Mouse (Mus musculus) left cerebral cortex, postnatal 10 days (tissue): Measurements from ENCODE around the gene Slc1a6. TPM values are rescaled to one million over a fixed set of nuclear protein-coding genes. Genes with fewer than 3 reads are reported as not detected.
"Not testable (repeated sequence)": the region's sequence is repeated elsewhere in the genome, so short reads cannot be mapped to it uniquely, and the experiment has no call there.

Experiments
- DNase-seq, 2 experiments: peaks; one replicate each; pipeline ENCODE4 v3.0.0; 2021 to 2022; ENCODE audit warnings: low spot score in 2 of 2, mixed read lengths in 1 of 2; ENCODE audit errors: extremely low spot score in 1 of 2
- intact Hi-C: fragments of 180-260 bp; cut with DNase I; formaldehyde crosslinking; loops from one replicate; pipeline ENCODE4 v1.15.1; 2025
- total RNA-seq, 2 experiments: library from RNA; stranded (reverse); gene quantifications; 2 replicates each; pipeline ENCODE4 v1.2.3; 2021

Slc1a6 gene
- 10 to 100 TPM; 17.3 to 18.4 TPM for total RNA-seq

- peak in 1 of 2 experiments; percentile 76 for DNase-seq
- intact Hi-C loops, result no loop called here
Observed at GRCm38 (mm10) chr10:78779981-78780651, at the start of gene Slc1a6. Slc1a6 (plus strand) TSS chr10:78780496.

- intact Hi-C loops, result loop anchor here (10.0 kb wide), 1 partner anchor 105 kb away; no protein-coding TSS in a partner anchor
- no peak for DNase-seq
Observed at GRCm38 (mm10) chr10:78739821-78740220, 40.5 kb upstream of the Slc1a6 start.

- DNase-seq, result no peak
- intact Hi-C loops, result loop anchor here (10.0 kb wide), 1 partner anchor 109 kb away; no protein-coding TSS in a partner anchor
Observed at GRCm38 (mm10) chr10:78743721-78744120, 36.6 kb upstream of the Slc1a6 start.

- intact Hi-C loops, result loop anchor here (10.0 kb wide), 1 partner anchor 111 kb away; no protein-coding TSS in a partner anchor
- DNase-seq, result no peak
Observed at GRCm38 (mm10) chr10:78745453-78746232, 34.7 kb upstream of the Slc1a6 start.

- intact Hi-C loops, result loop anchor here (10.0 kb wide), 1 partner anchor 112 kb away; no protein-coding TSS in a partner anchor
- peak in 1 of 2 experiments; percentile 47 for DNase-seq
Observed at GRCm38 (mm10) chr10:78747035-78747721, 33.1 kb upstream of the Slc1a6 start.

- DNase-seq, result no peak
- intact Hi-C loops, result loop anchor here (10.0 kb wide), 1 partner anchor 113 kb away; no protein-coding TSS in a partner anchor
Observed at GRCm38 (mm10) chr10:78748161-78748560, 32.1 kb upstream of the Slc1a6 start.

- intact Hi-C loops, result loop anchor here (10.0 kb wide), 1 partner anchor 114 kb away; no protein-coding TSS in a partner anchor
- no peak for DNase-seq
Observed at GRCm38 (mm10) chr10:78748946-78749345, 31.4 kb upstream of the Slc1a6 start.

GRCm38 (mm10) chr10:78752452-78753191 lies 27.7 kb upstream of the Slc1a6 start, which contains the start of gene Ccdc105:
Ccdc105 (minus strand) TSS chr10:78753065.
- intact Hi-C loops, result loop anchor here (5.0 kb wide), 1 partner anchor 345 kb away; the partner anchor contains the start of gene 2610008E11Rik
- DNase-seq, result peak; percentile 78 to 84

GRCm38 (mm10) chr10:78756021-78756420 lies 24.3 kb upstream of the Slc1a6 start:
- DNase-seq, result peak; percentile 72 to 78
- intact Hi-C loops, result no loop called here

- intact Hi-C loops, result no loop called here
- DNase-seq, result no peak
Observed at GRCm38 (mm10) chr10:78765570-78765969, 14.7 kb upstream of the Slc1a6 start.

- DNase-seq, result no peak
- intact Hi-C loops, result no loop called here
Observed at GRCm38 (mm10) chr10:78775830-78776229, 4.5 kb upstream of the Slc1a6 start.

GRCm38 (mm10) chr10:78779527-78779926 lies 769 bp upstream of the Slc1a6 start:
- DNase-seq, result no peak
- intact Hi-C loops, result no loop called here

- DNase-seq, result peak; percentile 86 to 91
- intact Hi-C loops, result no loop called here
Observed at GRCm38 (mm10) chr10:78787566-78788087, 7.3 kb downstream of the Slc1a6 start.

- intact Hi-C loops, result no loop called here
- DNase-seq, result no peak
Observed at GRCm38 (mm10) chr10:78790561-78790960, 10.3 kb downstream of the Slc1a6 start.

- no peak for DNase-seq
- intact Hi-C loops, result no loop called here
Observed at GRCm38 (mm10) chr10:78801449-78801848, 21.2 kb downstream of the Slc1a6 start.

- intact Hi-C loops, result no loop called here
- DNase-seq, result peak; percentile 58 to 71
Observed at GRCm38 (mm10) chr10:78812358-78813060, 32.2 kb downstream of the Slc1a6 start.

GRCm38 (mm10) chr10:78840456-78840855 lies 60.2 kb downstream of the Slc1a6 start:
- DNase-seq, intact Hi-C loops: not testable (repeated sequence)
